Mouse (Mus musculus) megakaryocyte, embryonic 14.5 days (primary cell): ENCODE measurements at regions not wholly inside any gene's neighbourhood (a gene's known extent, or its start where the extent isn't known, plus 50 kb on each side); places are given as distances from the start of the nearest gene placed in this dataset.

ENCODE experiments used
- FLI1 ChIP-seq: IDR thresholded peaks from 2 replicates; pipeline ENCODE4 v1.6.1; 2012; ENCODE audit warnings: low read length, inconsistent platforms, mixed read lengths
- GATA1 ChIP-seq: IDR thresholded peaks from 3 replicates; pipeline ENCODE4 v1.6.1; 2012; ENCODE audit warnings: mixed read lengths, low read length, inconsistent platforms, borderline replicate concordance

GRCm38 (mm10) chr5:118834129-118834528 is 273.6 kb downstream of the Med13l start:
- TF ChIP-seq GATA1 (no peak), FLI1 (no peak)
